Mouse (Mus musculus) skeletal muscle tissue, postnatal 0 days (tissue): ENCODE data around the gene Aurka. TPM values are rescaled to one million over a fixed set of nuclear protein-coding genes. Genes with fewer than 3 reads are reported as not detected.

ENCODE experiments used
- polyA plus RNA-seq: library from polyadenylated mRNA; unstranded; fragments of >200 nt; fragmentation: Nextera tagmentation; extraction: Ambion mirVana; gene quantifications from 2 replicates; pipeline ENCODE4 v1.2.1, GENCODE M21; 2015

Gene Aurka
- 15.2 and 16.5 TPM in 2 replicates for polyA plus RNA-seq

GRCm38 (mm10) chr2:172370411-172371223 is at the start of gene Aurka, which contains the start of gene Cstf1:
Aurka (minus strand) TSS chr2:172370535.
Cstf1 (plus strand) TSS chr2:172370681.

DNA sequence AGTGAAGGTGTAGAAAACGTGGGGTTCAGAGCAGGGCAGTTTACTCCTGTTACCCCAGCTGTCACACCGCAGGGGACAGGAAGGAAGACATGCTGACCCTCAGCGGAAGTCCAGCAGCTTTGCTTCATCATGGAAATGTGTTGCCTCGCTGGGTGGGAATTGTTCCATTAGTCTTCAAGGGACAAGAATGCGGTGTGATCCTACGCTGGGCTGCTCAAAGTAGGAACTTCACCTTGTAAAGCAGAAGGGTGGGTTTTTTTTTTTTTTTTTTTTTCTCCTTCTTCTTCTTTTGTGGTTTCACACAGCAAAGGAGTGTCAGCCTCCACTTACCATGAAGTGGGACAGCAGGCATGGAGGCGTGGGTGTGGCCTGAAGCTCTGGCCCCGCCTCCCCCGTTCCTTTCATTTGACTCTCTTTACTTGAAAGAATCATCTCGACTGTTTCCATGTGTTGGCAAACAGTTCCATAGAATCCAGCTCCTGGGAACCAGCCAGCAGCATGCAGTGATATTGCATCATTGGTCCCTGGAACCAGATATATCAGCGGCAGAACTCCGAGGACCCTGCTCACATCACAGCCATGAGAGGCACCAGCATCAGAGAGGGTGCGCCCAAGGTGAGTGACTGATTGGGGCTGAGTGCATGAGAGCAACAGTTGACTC is 23.2 kb upstream of the Aurka start, which contains the start of gene Cass4:
Gene Cass4, plus strand, starts transcription at position 404 of the 661 bp plus-strand sequence.

GRCm38 (mm10) chr2:172345258-172345738 is 25.0 kb downstream of the Aurka start, which contains the start of gene Fam210b:
Fam210b (plus strand) TSS chr2:172345565.

Other genes with a start within 250 kb of the Aurka start
- gene Mc3r, start 122.0 kb downstream of the Aurka start, polyA plus RNA-seq: not detected in 2 replicates
- 7.5 and 9.6 TPM in 2 replicates for gene Fam210b, start 25.0 kb downstream of the Aurka start, polyA plus RNA-seq
- gene Cstf1, start 146 bp upstream of the Aurka start, polyA plus RNA-seq: 22.3 and 24.0 TPM in 2 replicates
- 0.35 and 0.54 TPM in 2 replicates for gene Cass4, start 23.3 kb upstream of the Aurka start, polyA plus RNA-seq
- gene Rtf2, start 70.0 kb upstream of the Aurka start, polyA plus RNA-seq: 47.6 and 58.4 TPM in 2 replicates
- gene Gcnt7, start 88.1 kb upstream of the Aurka start, polyA plus RNA-seq: 0.40 and 0.54 TPM in 2 replicates
- gene Fam209, start 102.0 kb upstream of the Aurka start, polyA plus RNA-seq: 0.27 TPM in 1 of 2 replicates, not detected in the other
- 0.79 TPM in 1 of 2 replicates, not detected in the other for gene Tfap2c, start 179.1 kb upstream of the Aurka start, polyA plus RNA-seq